Mouse (Mus musculus): ENCODE results near the gene Slc16a12. TPM values are rescaled to one million over a fixed set of nuclear protein-coding genes. Genes with fewer than 3 reads are reported as not detected.

Gene Slc16a12
- polyA plus RNA-seq, 1 experiment from 2014 or later = 0.88 TPM

DNA sequence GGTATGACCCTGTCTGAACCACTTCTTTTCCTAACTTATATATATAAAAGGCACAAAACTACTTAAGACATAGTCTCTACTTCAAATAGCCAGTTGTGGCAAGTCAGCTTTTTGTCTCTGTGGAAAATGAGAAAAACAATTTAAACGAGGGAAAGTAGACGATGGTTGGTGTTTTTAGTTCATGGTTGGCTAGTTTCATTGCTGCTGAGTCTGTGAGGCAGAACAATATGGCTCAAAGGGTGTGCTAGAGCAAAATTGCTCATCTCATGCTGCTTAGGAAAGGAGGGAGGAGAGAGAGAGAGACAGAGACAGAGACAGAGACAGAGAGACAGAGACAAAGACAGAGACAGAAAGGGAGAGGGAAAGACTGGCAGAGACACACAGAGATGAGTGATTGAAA lies 47.8 kb downstream of the Slc16a12 start:
- Histone ChIP-seq H3K4me3 (ENCODE audit: low read depth, low read length) (no peak overlapping the region), H3K4me2 (ENCODE audit: low read depth, low read length) (no peak overlapping the region), H3K4me1 (ENCODE audit: control insufficient read depth, insufficient read depth, low read length) (no peaks in the 10 kb centered on the region), H3K27me3 (ENCODE audit: control insufficient read depth, insufficient read depth, low read length) (no peaks in the 10 kb centered on the region), H3K27ac (ENCODE audit: low read depth, low read length) (no peak overlapping the region), H3K9me3 (ENCODE audit: control insufficient read depth, low read length) (no peaks in the 10 kb centered on the region), H3K36me3 (ENCODE audit: control insufficient read depth, insufficient read depth, low read length) (no peaks in the 10 kb centered on the region), H3K9ac (replicated peaks; ENCODE audit: low read depth, low read length) (no peak overlapping the region)
- WGBS = 67% methylated on average over 2 of the region's 2 CpGs
- no peak for ATAC-seq (ENCODE audit: low read depth)

- Histone ChIP-seq H3K9ac (replicated peaks; ENCODE audit: low read depth, low read length) (no peak overlapping the region), H3K27me3 (ENCODE audit: control insufficient read depth, insufficient read depth, low read length) (no peaks in the 10 kb centered on the region), H3K9me3 (ENCODE audit: control insufficient read depth, low read length) (no peaks in the 10 kb centered on the region), H3K27ac (ENCODE audit: low read depth, low read length) (no peak overlapping the region), H3K4me2 (ENCODE audit: low read depth, low read length) (no peak overlapping the region), H3K4me1 (ENCODE audit: control insufficient read depth, insufficient read depth, low read length) (no peaks in the 10 kb centered on the region), H3K4me3 (ENCODE audit: low read depth, low read length) (no peak overlapping the region), H3K36me3 (ENCODE audit: control insufficient read depth, insufficient read depth, low read length) (no peaks in the 10 kb centered on the region)
- 76% methylated on average over 1 of the region's 1 CpGs for WGBS
- ATAC-seq (ENCODE audit: low read depth) = no peak
Measured at GRCm38 (mm10) chr19:34698852-34699251, 48.2 kb downstream of the Slc16a12 start.

- Histone ChIP-seq H3K4me3 (ENCODE audit: low read depth, low read length) (no peak overlapping the region), H3K9me3 (ENCODE audit: control insufficient read depth, low read length) (no peaks in the 10 kb centered on the region), H3K4me2 (ENCODE audit: low read depth, low read length) (no peak overlapping the region), H3K27me3 (ENCODE audit: control insufficient read depth, insufficient read depth, low read length) (no peaks in the 10 kb centered on the region), H3K9ac (replicated peaks; ENCODE audit: low read depth, low read length) (no peak overlapping the region), H3K27ac (ENCODE audit: low read depth, low read length) (no peak overlapping the region), H3K4me1 (ENCODE audit: control insufficient read depth, insufficient read depth, low read length) (no peaks in the 10 kb centered on the region), H3K36me3 (ENCODE audit: control insufficient read depth, insufficient read depth, low read length) (no peaks in the 10 kb centered on the region)
- 83% methylated on average over 3 of the region's 3 CpGs for whole genome bisulfite sequencing
- ATAC-seq (ENCODE audit: low read depth) = no peak
Measured at GRCm38 (mm10) chr19:34698432-34698831, 48.7 kb downstream of the Slc16a12 start.

- no peak overlapping the region for H3K27ac ChIP-seq (ENCODE audit: low read depth, low read length)
- no peaks in the 10 kb centered on the region for H3K36me3 ChIP-seq (ENCODE audit: control insufficient read depth, insufficient read depth, low read length)
- no peak for ATAC-seq (ENCODE audit: low read depth)
- no peak overlapping the region for H3K4me2 ChIP-seq (ENCODE audit: low read depth, low read length)
- no peaks in the 10 kb centered on the region for H3K4me1 ChIP-seq (ENCODE audit: control insufficient read depth, insufficient read depth, low read length)
- H3K27me3 ChIP-seq (ENCODE audit: control insufficient read depth, insufficient read depth, low read length) = no peaks in the 10 kb centered on the region
- H3K4me3 ChIP-seq (ENCODE audit: low read depth, low read length) = no peak overlapping the region
- WGBS = 79% methylated on average over 2 of the region's 2 CpGs
- H3K9ac ChIP-seq (replicated peaks; ENCODE audit: low read depth, low read length) = no peak overlapping the region
- no peaks in the 10 kb centered on the region for H3K9me3 ChIP-seq (ENCODE audit: control insufficient read depth, low read length)
Measured at GRCm38 (mm10) chr19:34697461-34697860, 49.6 kb downstream of the Slc16a12 start.

DNA sequence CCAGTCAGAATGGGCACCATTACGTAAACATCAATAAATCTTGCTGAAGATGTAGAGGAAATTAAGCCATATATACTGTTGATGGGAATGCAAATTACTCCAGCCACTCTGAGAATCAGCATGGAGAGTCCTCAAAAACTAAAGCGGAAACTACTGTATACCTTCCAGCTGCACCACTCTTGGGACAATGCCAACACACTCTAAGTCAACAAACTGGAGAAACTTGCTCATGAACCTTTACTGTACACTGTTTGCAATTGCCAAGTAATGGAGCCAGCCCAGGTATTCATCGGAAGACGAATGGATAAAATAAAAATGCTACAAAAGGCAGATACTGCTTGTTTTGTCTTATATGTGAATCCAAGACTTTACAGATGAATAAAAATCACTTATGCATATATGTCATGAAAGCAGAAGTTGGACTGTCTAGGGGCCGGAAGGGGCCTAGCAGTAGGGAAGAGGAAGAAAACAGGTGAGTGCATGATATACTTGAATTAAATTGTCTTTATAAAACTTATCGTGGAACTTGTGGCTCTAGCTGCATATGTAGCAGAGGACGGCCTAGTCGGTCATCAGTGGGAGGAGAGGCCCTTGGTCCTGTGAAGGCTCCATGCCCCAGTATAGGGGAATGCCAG lies 50.6 kb downstream of the Slc16a12 start:
- Histone ChIP-seq H3K9ac (replicated peaks; ENCODE audit: low read depth, low read length) (no peak overlapping the region), H3K27ac (ENCODE audit: low read depth, low read length) (no peak overlapping the region), H3K4me2 (ENCODE audit: low read depth, low read length) (no peak overlapping the region), H3K4me3 (ENCODE audit: low read depth, low read length) (no peak overlapping the region), H3K27me3 (ENCODE audit: control insufficient read depth, insufficient read depth, low read length) (no peaks in the 10 kb centered on the region), H3K36me3 (ENCODE audit: control insufficient read depth, insufficient read depth, low read length) (no peaks in the 10 kb centered on the region), H3K4me1 (ENCODE audit: control insufficient read depth, insufficient read depth, low read length) (no peaks in the 10 kb centered on the region), H3K9me3 (ENCODE audit: control insufficient read depth, low read length) (no peaks in the 10 kb centered on the region)
- 92% methylated on average over 8 of the region's 8 CpGs for WGBS
- ATAC-seq (ENCODE audit: low read depth) = no peak

- no peak overlapping the region for H3K27ac ChIP-seq (ENCODE audit: low read depth, low read length)
- H3K36me3 ChIP-seq (ENCODE audit: control insufficient read depth, insufficient read depth, low read length) = no peaks in the 10 kb centered on the region
- H3K9me3 ChIP-seq (ENCODE audit: control insufficient read depth, low read length) = no peaks in the 10 kb centered on the region
- whole genome bisulfite sequencing = 87% methylated on average over 6 of the region's 6 CpGs
- H3K4me3 ChIP-seq (ENCODE audit: low read depth, low read length) = no peak overlapping the region
- H3K4me2 ChIP-seq (ENCODE audit: low read depth, low read length) = no peak overlapping the region
- no peak for ATAC-seq (ENCODE audit: low read depth)
- H3K9ac ChIP-seq (replicated peaks; ENCODE audit: low read depth, low read length) = no peak overlapping the region
- H3K27me3 ChIP-seq (ENCODE audit: control insufficient read depth, insufficient read depth, low read length) = no peaks in the 10 kb centered on the region
- no peaks in the 10 kb centered on the region for H3K4me1 ChIP-seq (ENCODE audit: control insufficient read depth, insufficient read depth, low read length)
Measured at GRCm38 (mm10) chr19:34691402-34691801, 55.7 kb downstream of the Slc16a12 start.

GRCm38 (mm10) chr19:34685530-34685929 lies 61.6 kb downstream of the Slc16a12 start:
- Histone ChIP-seq H3K27ac (ENCODE audit: low read depth, low read length) (no peak overlapping the region), H3K36me3 (ENCODE audit: control insufficient read depth, insufficient read depth, low read length) (no peaks in the 10 kb centered on the region), H3K4me2 (ENCODE audit: low read depth, low read length) (no peak overlapping the region), H3K9me3 (ENCODE audit: control insufficient read depth, low read length) (no peaks in the 10 kb centered on the region), H3K4me3 (ENCODE audit: low read depth, low read length) (no peak overlapping the region), H3K27me3 (ENCODE audit: control insufficient read depth, insufficient read depth, low read length) (no peaks in the 10 kb centered on the region), H3K4me1 (ENCODE audit: control insufficient read depth, insufficient read depth, low read length) (no peaks in the 10 kb centered on the region), H3K9ac (replicated peaks; ENCODE audit: low read depth, low read length) (no peak overlapping the region)
- WGBS = 98% methylated on average over 1 of the region's 1 CpGs
- ATAC-seq (ENCODE audit: low read depth) = no peak

DNA sequence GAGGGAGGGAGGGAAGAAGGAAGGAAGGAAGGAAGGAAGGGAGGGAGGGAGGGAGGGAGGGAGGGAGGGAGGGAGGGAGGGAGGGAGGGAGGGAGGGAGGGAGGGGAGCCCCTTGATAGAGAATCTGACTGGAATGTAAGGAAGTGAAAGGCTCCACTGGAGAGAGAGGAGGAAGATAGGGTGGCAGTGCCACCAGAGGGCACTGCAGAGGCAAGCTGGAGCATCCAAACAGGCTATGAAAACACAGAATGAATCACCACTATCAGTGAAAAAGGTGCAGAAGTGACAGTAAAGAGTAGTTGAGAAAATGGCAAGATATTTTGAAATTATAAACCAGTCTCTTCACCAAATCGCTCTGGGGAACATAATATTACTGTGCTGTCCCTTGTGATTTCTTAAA lies 62.2 kb downstream of the Slc16a12 start:
- ATAC-seq (ENCODE audit: low read depth) = peak; percentile 65; the same call in 1 of the 2 replicates
- H3K4me3 ChIP-seq (ENCODE audit: low read depth, low read length) = no peak overlapping the region
- no peak overlapping the region for H3K27ac ChIP-seq (ENCODE audit: low read depth, low read length)
- H3K27me3 ChIP-seq (ENCODE audit: control insufficient read depth, insufficient read depth, low read length) = no peaks in the 10 kb centered on the region
- WGBS = 65% methylated on average over 1 of the region's 1 CpGs
- H3K36me3 ChIP-seq (ENCODE audit: control insufficient read depth, insufficient read depth, low read length) = no peaks in the 10 kb centered on the region
- H3K9me3 ChIP-seq (ENCODE audit: control insufficient read depth, low read length) = no peaks in the 10 kb centered on the region
- no peak overlapping the region for H3K9ac ChIP-seq (replicated peaks; ENCODE audit: low read depth, low read length)
- H3K4me2 ChIP-seq (ENCODE audit: low read depth, low read length) = no peak overlapping the region
- no peaks in the 10 kb centered on the region for H3K4me1 ChIP-seq (ENCODE audit: control insufficient read depth, insufficient read depth, low read length)

- H3K4me1 ChIP-seq (ENCODE audit: control insufficient read depth, insufficient read depth, low read length) = no peaks in the 10 kb centered on the region
- H3K9ac ChIP-seq (replicated peaks; ENCODE audit: low read depth, low read length) = no peak overlapping the region
- ATAC-seq (ENCODE audit: low read depth) = no peak
- 92% methylated on average over 4 of the region's 4 CpGs for WGBS
- H3K27me3 ChIP-seq (ENCODE audit: control insufficient read depth, insufficient read depth, low read length) = no peaks in the 10 kb centered on the region
- no peak overlapping the region for H3K27ac ChIP-seq (ENCODE audit: low read depth, low read length)
- H3K4me2 ChIP-seq (ENCODE audit: low read depth, low read length) = no peak overlapping the region
- no peaks in the 10 kb centered on the region for H3K9me3 ChIP-seq (ENCODE audit: control insufficient read depth, low read length)
- H3K4me3 ChIP-seq (ENCODE audit: low read depth, low read length) = no peak overlapping the region
- H3K36me3 ChIP-seq (ENCODE audit: control insufficient read depth, insufficient read depth, low read length) = no peaks in the 10 kb centered on the region
Measured at GRCm38 (mm10) chr19:34678428-34678827, 68.7 kb downstream of the Slc16a12 start.

Data from neural tube, embryonic 14.5 days (tissue).